In the genomic region with DNA sequence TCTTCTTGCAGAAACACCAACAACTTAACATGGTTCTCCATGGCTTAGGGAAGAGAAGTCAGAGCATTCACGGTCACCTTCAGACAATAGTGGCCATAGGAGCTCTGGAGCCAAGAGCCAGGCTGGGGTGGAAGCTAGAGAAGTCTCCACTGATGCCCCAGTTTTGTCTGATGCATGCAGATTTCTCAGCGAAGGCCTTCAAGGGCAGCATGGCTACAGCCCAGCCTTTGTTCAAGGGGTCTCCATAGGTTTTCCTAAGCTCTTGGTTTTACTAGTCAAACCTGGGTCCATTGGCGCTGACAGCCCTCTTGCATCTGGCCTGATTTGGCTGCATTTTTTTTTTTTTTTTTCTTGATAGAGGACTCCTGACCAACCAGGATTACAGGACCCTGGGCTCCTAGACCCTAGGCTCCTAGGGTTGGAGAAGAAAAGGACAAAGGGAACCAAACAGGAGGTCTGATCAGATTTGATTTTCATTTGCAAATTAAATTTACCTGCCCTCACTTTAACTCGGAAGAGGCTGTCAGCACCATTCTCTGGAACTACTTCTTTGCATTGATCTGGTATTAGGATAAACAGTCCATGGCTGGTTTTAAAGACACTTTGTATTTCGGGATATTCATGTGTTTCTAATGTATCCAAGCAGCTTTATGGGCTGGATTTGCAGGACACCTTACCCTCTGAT, we compare ENCODE assay signal across 27 mouse cellular contexts. TPM values are rescaled to one million over a fixed set of nuclear protein-coding genes. Genes with fewer than 3 reads are reported as not detected.
DNase-seq lines count a peak whose midpoint lies in the region; ATAC-seq and TF ChIP-seq lines count a peak whose summit lies in the region.
"Had no signal": no experiment of that assay in that cellular context is flagged by ENCODE, and none has a peak within 500 bp of the region (broad histone marks: within the 10 kb centered on the region; RNA-seq: fewer than 3 reads in every experiment).

No protein-coding gene starts in this region.

- no peak overlapping the region for H3K9ac ChIP-seq in forebrain, embryonic 11.5 days (ENCODE audit: low read length)
- no peak overlapping the region for H3K9ac ChIP-seq in midbrain, postnatal 0 days (replicated peaks; ENCODE audit: low read length, poor library complexity, severe bottlenecking)
- H3K9ac ChIP-seq in neural tube, embryonic 11.5 days (ENCODE audit: low read length), result no peak overlapping the region
- H3K9ac ChIP-seq: forebrain, embryonic 13.5 days; hindbrain, embryonic 13.5 days; liver, embryonic 14.5 days; lung, embryonic 15.5 days; midbrain, embryonic 12.5 days had no signal

- H3K4me2 ChIP-seq in forebrain, embryonic 11.5 days (ENCODE audit: low read depth, low read length, severe bottlenecking), result no peak overlapping the region
- no peak overlapping the region for H3K4me2 ChIP-seq in midbrain, postnatal 0 days (ENCODE audit: low read depth, low read length, poor library complexity, severe bottlenecking)
- no peak overlapping the region for H3K4me2 ChIP-seq in neural tube, embryonic 11.5 days (ENCODE audit: low read depth)
- H3K4me2 ChIP-seq: forebrain, embryonic 13.5 days; hindbrain, embryonic 13.5 days; lung, embryonic 15.5 days; midbrain, embryonic 12.5 days had no signal

- no peaks in the 10 kb centered on the region for H3K36me3 ChIP-seq in forebrain, embryonic 11.5 days (ENCODE audit: control insufficient read depth, insufficient read depth, low read length)
- H3K36me3 ChIP-seq in forebrain, embryonic 10.5 days (replicated peaks), result no peaks in the 10 kb centered on the region
- no peaks in the 10 kb centered on the region for H3K36me3 ChIP-seq in midbrain, embryonic 10.5 days
- no peaks in the 10 kb centered on the region for H3K36me3 ChIP-seq in midbrain, postnatal 0 days (ENCODE audit: insufficient read depth, low read length)
- no peaks in the 10 kb centered on the region for H3K36me3 ChIP-seq in neural tube, embryonic 11.5 days (ENCODE audit: control insufficient read depth, insufficient read depth, low read length)
- H3K36me3 ChIP-seq: G1E; hindbrain, embryonic 13.5 days; lung, embryonic 15.5 days; midbrain, embryonic 12.5 days had no signal

- H3K27ac ChIP-seq in forebrain, embryonic 11.5 days (ENCODE audit: low read depth, low read length), result no peak overlapping the region
- no peak overlapping the region for H3K27ac ChIP-seq in forebrain, embryonic 10.5 days
- no peak overlapping the region for H3K27ac ChIP-seq in midbrain, embryonic 10.5 days (replicated peaks)
- no peak overlapping the region for H3K27ac ChIP-seq in midbrain, postnatal 0 days (ENCODE audit: low read depth, low read length)
- no peak overlapping the region for H3K27ac ChIP-seq in neural tube, embryonic 11.5 days (ENCODE audit: low read depth, low read length)
- H3K27ac ChIP-seq: forebrain, embryonic 13.5 days; heart, adult 2 months; hindbrain, embryonic 13.5 days; liver, embryonic 14.5 days; lung, embryonic 15.5 days; macrophage; midbrain, embryonic 12.5 days had no signal

- TF ChIP-seq CTCF in midbrain, postnatal 0 days (IDR thresholded peaks at IDR 0.05), result no peak

- H3K27me3 ChIP-seq in forebrain, embryonic 11.5 days (ENCODE audit: control insufficient read depth, insufficient read depth, low read length), result peaks cover 94% of the 10 kb centered on the region
- H3K27me3 ChIP-seq in forebrain, embryonic 10.5 days (ENCODE audit: poor library complexity, severe bottlenecking), result peaks cover 100% of the 10 kb centered on the region
- H3K27me3 ChIP-seq in midbrain, embryonic 10.5 days (ENCODE audit: low read depth, poor library complexity, severe bottlenecking), result peaks cover 100% of the 10 kb centered on the region
- H3K27me3 ChIP-seq in midbrain, postnatal 0 days (ENCODE audit: insufficient read depth, low read length), result peaks cover 92% of the 10 kb centered on the region
- peaks cover 95% of the 10 kb centered on the region for H3K27me3 ChIP-seq in neural tube, embryonic 11.5 days (ENCODE audit: control insufficient read depth, insufficient read depth, low read length)

- ATAC-seq in forebrain, embryonic 11.5 days (replicated peaks; ENCODE audit: low FRiP score), result no peak
- no peak for ATAC-seq in midbrain, postnatal 0 days (ENCODE audit: low FRiP score)
- no peak for ATAC-seq in neural tube, embryonic 11.5 days (ENCODE audit: insufficient read depth, low FRiP score, low TSS enrichment)
- ATAC-seq: activated CD4-positive, CD25-positive, alpha-beta regulatory T cell, adult 4 months; forebrain, embryonic 13.5 days; intestine, postnatal 0 days had no signal

- no peaks in the 10 kb centered on the region for H3K9me3 ChIP-seq in forebrain, embryonic 11.5 days (ENCODE audit: control insufficient read depth, low read length)
- H3K9me3 ChIP-seq in forebrain, embryonic 10.5 days, result no peaks in the 10 kb centered on the region
- H3K9me3 ChIP-seq in midbrain, embryonic 10.5 days (replicated peaks), result no peaks in the 10 kb centered on the region
- H3K9me3 ChIP-seq in midbrain, postnatal 0 days (ENCODE audit: low read length), result no peaks in the 10 kb centered on the region
- no peaks in the 10 kb centered on the region for H3K9me3 ChIP-seq in neural tube, embryonic 11.5 days (ENCODE audit: control insufficient read depth, low read length)
- H3K9me3 ChIP-seq: forebrain, embryonic 13.5 days; hindbrain, embryonic 13.5 days; lung, embryonic 15.5 days; midbrain, embryonic 12.5 days had no signal

- peaks cover 7% of the 10 kb centered on the region; the same call in 1 of the 2 replicates for H3K4me1 ChIP-seq in forebrain, embryonic 11.5 days (replicated peaks; ENCODE audit: control insufficient read depth, insufficient read depth, low read length)
- peaks cover 11% of the 10 kb centered on the region for H3K4me1 ChIP-seq in forebrain, embryonic 10.5 days
- H3K4me1 ChIP-seq in midbrain, embryonic 10.5 days, result peaks cover 15% of the 10 kb centered on the region
- no peaks in the 10 kb centered on the region for H3K4me1 ChIP-seq in midbrain, postnatal 0 days (ENCODE audit: insufficient read depth, low read length)
- H3K4me1 ChIP-seq in neural tube, embryonic 11.5 days (ENCODE audit: control insufficient read depth, insufficient read depth, low read length), result peaks cover 8% of the 10 kb centered on the region

- WGBS in forebrain, embryonic 11.5 days, result 3% methylated on average over 5 of the region's 5 CpGs
- 2% methylated on average over 5 of the region's 5 CpGs for WGBS in forebrain, embryonic 10.5 days
- WGBS in midbrain, embryonic 10.5 days, result 2% methylated on average over 5 of the region's 5 CpGs
- 3% methylated on average over 5 of the region's 5 CpGs for WGBS in midbrain, postnatal 0 days
- WGBS in neural tube, embryonic 11.5 days, result 3% methylated on average over 5 of the region's 5 CpGs

- H3K4me3 ChIP-seq in forebrain, embryonic 11.5 days (ENCODE audit: low read depth, low read length), result no peak overlapping the region
- no peak overlapping the region for H3K4me3 ChIP-seq in forebrain, embryonic 10.5 days
- no peak overlapping the region for H3K4me3 ChIP-seq in midbrain, embryonic 10.5 days
- no peak overlapping the region for H3K4me3 ChIP-seq in midbrain, postnatal 0 days (ENCODE audit: low read depth, low read length)
- no peak overlapping the region for H3K4me3 ChIP-seq in neural tube, embryonic 11.5 days (ENCODE audit: low read depth, low read length)
- H3K4me3 ChIP-seq: forebrain, embryonic 13.5 days; heart, adult 2 months; hindbrain, embryonic 13.5 days; lung, embryonic 15.5 days; midbrain, embryonic 12.5 days had no signal

- DNase-seq in forebrain, embryonic 11.5 days (ENCODE audit: low spot score), result peak; percentile 43
- no peak for DNase-seq in forebrain, embryonic 10.5 days (ENCODE audit: extremely low spot score, low spot score)
- DNase-seq in midbrain, embryonic 10.5 days (ENCODE audit: low spot score), result peak; percentile 43
- no peak for DNase-seq in midbrain, postnatal 0 days (ENCODE audit: low spot score)
- DNase-seq in hindlimb bud, embryonic 11.5 days (ENCODE audit: extremely low spot score, low read depth, low spot score), result peak; percentile 2
- DNase-seq in neural tube, embryonic 11.5 days (ENCODE audit: low spot score), result peak; percentile 42
- no peak for DNase-seq in adrenal gland, postnatal 4 days (ENCODE audit: low spot score in 2 of 2)
- DNase-seq: adrenal gland, postnatal 14 days; cerebellum, adult 11 months; gastrocnemius, postnatal 10 days; heart, adult 2 months; kidney, postnatal 10 days; right cerebral cortex, postnatal 4 days had no signal

RNA-seq across cellular contexts. Expression of a gene that starts 3.6 kb away (rescaled TPM):
- polyA plus RNA-seq in forebrain, embryonic 11.5 days (2014; fragmentation: Nextera tagmentation; extraction: Ambion mirVana), result not detected in 2 replicates
- not detected in 2 replicates for polyA plus RNA-seq in forebrain, embryonic 10.5 days (2016; fragmentation: Nextera tagmentation; extraction: Ambion mirVana)
- not detected in 2 replicates for polyA plus RNA-seq in midbrain, embryonic 10.5 days (2016; fragmentation: Nextera tagmentation; extraction: Ambion mirVana)
- not detected in 2 replicates for total RNA-seq in midbrain, postnatal 0 days (2014; rRNA removed)
- polyA plus RNA-seq in midbrain, postnatal 0 days (2015; fragmentation: Nextera tagmentation; extraction: Ambion mirVana), result not detected in 2 replicates
- polyA plus RNA-seq in neural tube, embryonic 11.5 days (2014; fragmentation: Nextera tagmentation; extraction: Ambion mirVana), result 0.11 and 0.26 TPM in 2 replicates
- not detected for total RNA-seq in adrenal gland, postnatal 4 days (2021)
- total RNA-seq: adrenal gland, postnatal 14 days; G1E; heart, adult 2 months; layer of hippocampus, adult 18-20 months; left cerebral cortex, adult 18-20 months; left cerebral cortex, postnatal 36 days had no signal
- polyA plus RNA-seq: activated CD4-positive, CD25-positive, alpha-beta regulatory T cell, adult 4 months; forebrain, embryonic 13.5 days; G1E; heart, adult 2 months; heart, embryonic 16.5 days; hindbrain, embryonic 13.5 days; intestine, postnatal 0 days; lung, embryonic 15.5 days; macrophage; midbrain, embryonic 12.5 days; stomach, embryonic 16.5 days had no signal

RNA-seq across cellular contexts. Expression of a gene that starts 18.6 kb away (rescaled TPM):
- not detected in 2 replicates for polyA plus RNA-seq in forebrain, embryonic 11.5 days (2014; fragmentation: Nextera tagmentation; extraction: Ambion mirVana)
- polyA plus RNA-seq in forebrain, embryonic 10.5 days (2016; fragmentation: Nextera tagmentation; extraction: Ambion mirVana), result not detected in 2 replicates
- polyA plus RNA-seq in midbrain, embryonic 10.5 days (2016; fragmentation: Nextera tagmentation; extraction: Ambion mirVana), result not detected in 2 replicates
- not detected in 2 replicates for total RNA-seq in midbrain, postnatal 0 days (2014; rRNA removed)
- polyA plus RNA-seq in midbrain, postnatal 0 days (2015; fragmentation: Nextera tagmentation; extraction: Ambion mirVana), result not detected in 2 replicates
- 6.0 and 6.7 TPM in 2 replicates for polyA plus RNA-seq in neural tube, embryonic 11.5 days (2014; fragmentation: Nextera tagmentation; extraction: Ambion mirVana)
- 1 to 10 TPM in 1 of 2 experiments, not detected in 1; 3.0 TPM for total RNA-seq in adrenal gland, postnatal 4 days (2021)
- total RNA-seq: adrenal gland, postnatal 14 days; G1E; heart, adult 2 months; layer of hippocampus, adult 18-20 months; left cerebral cortex, adult 18-20 months; left cerebral cortex, postnatal 36 days had no signal
- polyA plus RNA-seq: activated CD4-positive, CD25-positive, alpha-beta regulatory T cell, adult 4 months; G1E; heart, adult 2 months; heart, embryonic 16.5 days; hindbrain, embryonic 13.5 days; liver, embryonic 14.5 days; lung, embryonic 15.5 days; macrophage; midbrain, embryonic 12.5 days; stomach, embryonic 16.5 days had no signal

RNA-seq across cellular contexts. Expression of a gene that starts 23.6 kb away (rescaled TPM):
- polyA plus RNA-seq in forebrain, embryonic 11.5 days (2014; fragmentation: Nextera tagmentation; extraction: Ambion mirVana), result not detected in 2 replicates
- polyA plus RNA-seq in forebrain, embryonic 10.5 days (2016; fragmentation: Nextera tagmentation; extraction: Ambion mirVana), result not detected in 2 replicates
- 0.06 TPM in 1 of 2 replicates, not detected in the other for polyA plus RNA-seq in midbrain, embryonic 10.5 days (2016; fragmentation: Nextera tagmentation; extraction: Ambion mirVana)
- not detected in 2 replicates for total RNA-seq in midbrain, postnatal 0 days (2014; rRNA removed)
- polyA plus RNA-seq in midbrain, postnatal 0 days (2015; fragmentation: Nextera tagmentation; extraction: Ambion mirVana), result not detected in 2 replicates
- 70.6 and 72.8 TPM in 2 replicates for polyA plus RNA-seq in neural tube, embryonic 11.5 days (2014; fragmentation: Nextera tagmentation; extraction: Ambion mirVana)
- total RNA-seq in adrenal gland, postnatal 4 days (2021), result 10 to 100 TPM in 1 of 2 experiments, under 1 TPM in 1; 0.87 to 11.1 TPM
- total RNA-seq: heart, adult 2 months; layer of hippocampus, adult 18-20 months; left cerebral cortex, adult 18-20 months; left cerebral cortex, postnatal 36 days had no signal
- polyA plus RNA-seq: activated CD4-positive, CD25-positive, alpha-beta regulatory T cell, adult 4 months; G1E; heart, adult 2 months; heart, embryonic 16.5 days; macrophage; midbrain, embryonic 12.5 days had no signal

RNA-seq across cellular contexts. Expression of a gene that starts 33.4 kb away (rescaled TPM):
- polyA plus RNA-seq in forebrain, embryonic 11.5 days (2014; fragmentation: Nextera tagmentation; extraction: Ambion mirVana), result not detected in 2 replicates
- polyA plus RNA-seq in forebrain, embryonic 10.5 days (2016; fragmentation: Nextera tagmentation; extraction: Ambion mirVana), result not detected in 2 replicates
- polyA plus RNA-seq in midbrain, embryonic 10.5 days (2016; fragmentation: Nextera tagmentation; extraction: Ambion mirVana), result not detected in 2 replicates
- total RNA-seq in midbrain, postnatal 0 days (2014; rRNA removed), result not detected in 2 replicates
- polyA plus RNA-seq in midbrain, postnatal 0 days (2015; fragmentation: Nextera tagmentation; extraction: Ambion mirVana), result not detected in 2 replicates
- 98.8 and 105 TPM in 2 replicates for polyA plus RNA-seq in neural tube, embryonic 11.5 days (2014; fragmentation: Nextera tagmentation; extraction: Ambion mirVana)
- 10 to 100 TPM in 1 of 2 experiments, 1 to 10 TPM in 1; 4.5 to 14.6 TPM for total RNA-seq in adrenal gland, postnatal 4 days (2021)
- total RNA-seq: heart, adult 2 months; layer of hippocampus, adult 18-20 months; left cerebral cortex, adult 18-20 months; left cerebral cortex, postnatal 36 days had no signal
- polyA plus RNA-seq: forebrain, embryonic 13.5 days; G1E; midbrain, embryonic 12.5 days had no signal

RNA-seq across cellular contexts. Expression of a gene that starts 42.6 kb away (rescaled TPM):
- not detected in 2 replicates for polyA plus RNA-seq in forebrain, embryonic 11.5 days (2014; fragmentation: Nextera tagmentation; extraction: Ambion mirVana)
- not detected in 2 replicates for polyA plus RNA-seq in forebrain, embryonic 10.5 days (2016; fragmentation: Nextera tagmentation; extraction: Ambion mirVana)
- not detected in 2 replicates for polyA plus RNA-seq in midbrain, embryonic 10.5 days (2016; fragmentation: Nextera tagmentation; extraction: Ambion mirVana)
- total RNA-seq in midbrain, postnatal 0 days (2014; rRNA removed), result not detected in 2 replicates
- not detected in 2 replicates for polyA plus RNA-seq in midbrain, postnatal 0 days (2015; fragmentation: Nextera tagmentation; extraction: Ambion mirVana)
- polyA plus RNA-seq in neural tube, embryonic 11.5 days (2014; fragmentation: Nextera tagmentation; extraction: Ambion mirVana), result 61.2 and 71.3 TPM in 2 replicates
- total RNA-seq in adrenal gland, postnatal 4 days (2021), result 10 to 100 TPM; 25.1 to 28.1 TPM
- total RNA-seq: left cerebral cortex, adult 18-20 months; left cerebral cortex, postnatal 36 days had no signal
- polyA plus RNA-seq: activated CD4-positive, CD25-positive, alpha-beta regulatory T cell, adult 4 months; forebrain, embryonic 13.5 days; midbrain, embryonic 12.5 days had no signal

Comparison
In these comparisons a context has a peak if more than half of its experiments do, and no peak if none do; other contexts are left out.
1. DNase-seq: peak in forebrain, embryonic 11.5 days (single experiment), midbrain, embryonic 10.5 days (single experiment), hindlimb bud, embryonic 11.5 days (single experiment) and neural tube, embryonic 11.5 days (single experiment); none in forebrain, embryonic 10.5 days (single experiment), midbrain, postnatal 0 days (single experiment) and adrenal gland, postnatal 4 days (0 of 2).
2. RNA of a gene that starts 23.6 kb away (polyA plus RNA-seq): 70.6 to 72.8 TPM in neural tube, embryonic 11.5 days; 0.06 TPM in midbrain, embryonic 10.5 days, not detected in forebrain, embryonic 11.5 days, not detected in forebrain, embryonic 10.5 days and not detected in midbrain, postnatal 0 days; every median in the first group is over 10 times any median in the second.